Mouse (Mus musculus): ENCODE data around the gene Gm4201.
"Not testable (repeated sequence)": the region's sequence is repeated elsewhere in the genome, so short reads cannot be mapped to it uniquely, and the experiment has no call there.

The Gm4201 gene

GRCm38 (mm10) chr7:22565243-22565642 lies at the start of gene Gm4201:
Gene Gm4201 (minus strand): TSS chr7:22565343.
- DNase-seq (ENCODE audit: low spot score in 2 of 2) = not testable (repeated sequence)

GRCm38 (mm10) chr7:22588027-22588426 lies 22.9 kb upstream of the Gm4201 start, which contains the start of gene Gm4565:
Gene Gm4565 (minus strand): TSS chr7:22588127.
- not testable (repeated sequence) for DNase-seq (ENCODE audit: low spot score in 2 of 2)

GRCm38 (mm10) chr7:22534787-22535186 lies 30.4 kb downstream of the Gm4201 start, which contains the start of gene Gm8677:
Gene Gm8677 (minus strand): TSS chr7:22534887.
- not testable (repeated sequence) for DNase-seq (ENCODE audit: low spot score in 2 of 2)

GRCm38 (mm10) chr7:22522667-22523066 lies 42.5 kb downstream of the Gm4201 start, which contains the start of gene Vmn1r152:
Gene Vmn1r152 (plus strand): TSS chr7:22522967.
- DNase-seq (ENCODE audit: low spot score in 2 of 2) = not testable (repeated sequence)
